Mouse (Mus musculus): Measurements from ENCODE around the gene Tpsab1.

The Tpsab1 gene

DNA sequence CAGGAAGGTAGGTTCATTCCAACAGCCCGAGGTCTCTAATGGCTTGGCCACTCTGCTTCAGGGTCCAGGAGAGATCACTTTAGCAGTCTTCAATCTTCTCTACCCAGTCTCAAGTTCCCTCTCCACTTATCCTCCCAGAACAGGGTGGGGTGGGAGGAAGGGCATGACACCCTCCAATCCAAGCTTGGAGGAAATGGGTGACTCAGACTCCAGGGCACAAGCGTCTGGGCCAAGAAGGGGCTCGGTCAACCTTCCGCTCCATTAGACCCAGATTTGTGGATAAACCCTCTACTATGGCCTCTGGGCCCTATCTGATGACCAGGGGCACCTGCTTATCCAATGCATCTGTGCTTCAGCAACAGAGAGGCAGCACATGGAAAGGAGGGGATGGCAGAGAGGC is at the start of gene Tpsab1:
Gene Tpsab1 (minus strand): TSS at position 101 of the 400 bp plus-strand sequence.
- no peak for DNase-seq (ENCODE audit: low read depth, low spot score)

DNA sequence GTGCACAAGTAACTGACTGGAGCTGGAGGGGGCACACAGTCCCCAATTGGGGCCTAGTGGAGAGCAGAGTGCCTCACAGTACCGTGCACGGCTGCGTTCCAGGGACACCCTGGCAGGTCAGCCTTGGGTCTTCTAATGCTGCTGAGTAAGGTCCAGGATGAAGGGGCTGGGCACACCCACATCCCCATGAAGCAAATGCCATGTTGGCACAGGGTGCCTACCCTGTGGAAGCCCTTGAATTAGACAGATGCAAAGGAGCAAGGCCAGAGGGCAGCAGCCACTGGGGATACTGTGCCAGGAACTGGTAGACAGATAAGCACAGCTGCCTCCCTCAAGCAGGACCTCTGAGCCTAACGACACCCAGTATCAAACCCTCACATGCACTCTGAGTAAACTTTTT is 49.2 kb upstream of the Tpsab1 start:
- no peak for DNase-seq (ENCODE audit: low read depth, low spot score)

DNA sequence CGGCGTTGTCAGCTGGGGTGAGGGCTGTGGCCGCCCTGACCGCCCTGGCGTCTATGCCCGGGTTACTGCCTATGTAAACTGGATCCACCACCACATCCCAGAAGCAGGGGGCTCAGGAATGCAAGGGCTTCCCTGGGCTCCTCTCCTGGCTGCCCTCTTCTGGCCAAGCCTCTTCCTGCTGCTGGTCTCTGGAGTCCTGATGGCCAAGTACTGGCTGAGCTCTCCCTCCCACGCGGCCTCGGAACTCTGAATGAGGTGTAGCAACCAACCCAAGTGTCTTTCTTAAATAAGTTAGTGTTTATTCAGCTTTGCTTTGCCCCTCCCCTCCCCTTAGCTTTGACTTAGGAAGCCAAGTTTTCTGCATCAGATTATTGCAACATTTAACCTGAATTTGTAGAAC is 28.6 kb upstream of the Tpsab1 start:
- peak; percentile 35 for DNase-seq (ENCODE audit: low read depth, low spot score)

DNA sequence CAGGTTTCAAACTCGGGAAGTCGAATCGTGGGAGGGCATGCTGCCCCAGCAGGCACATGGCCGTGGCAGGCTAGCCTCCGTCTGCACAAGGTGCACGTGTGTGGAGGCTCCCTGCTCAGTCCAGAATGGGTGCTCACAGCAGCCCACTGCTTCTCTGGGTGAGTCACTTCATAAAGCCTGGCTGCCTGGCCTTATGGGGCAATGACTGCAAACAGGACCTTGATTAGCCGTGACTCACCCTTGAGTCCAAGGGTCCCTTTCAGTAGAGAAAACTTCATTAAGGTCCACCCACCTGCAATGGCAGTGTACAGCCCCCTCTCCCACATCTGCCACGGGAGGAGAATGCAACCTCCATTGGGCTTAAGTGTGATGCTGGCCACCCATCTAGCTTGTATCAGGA is 27.1 kb upstream of the Tpsab1 start:
- peak; percentile 32 for DNase-seq (ENCODE audit: low read depth, low spot score)

DNA sequence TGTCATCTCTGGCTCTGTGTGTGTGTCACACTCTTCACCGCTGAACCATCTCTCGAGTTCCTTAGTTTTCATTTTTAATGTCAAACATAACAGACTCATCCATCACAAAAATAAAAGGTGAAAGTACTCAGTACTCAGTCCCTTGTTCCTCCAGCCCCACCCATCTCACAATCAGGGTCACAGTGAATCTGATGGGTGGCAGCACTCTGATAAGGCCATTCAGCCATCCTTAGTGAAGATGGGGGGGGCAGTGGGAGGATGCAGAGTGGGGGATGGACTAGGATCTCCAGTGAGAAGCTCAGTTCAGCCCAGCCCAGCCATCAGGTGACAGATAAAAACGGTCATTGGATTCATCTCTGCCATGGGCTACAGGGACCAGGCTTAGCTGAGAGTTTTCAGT is 23.6 kb upstream of the Tpsab1 start, which contains the start of gene Tpsg1:
Gene Tpsg1 (plus strand): TSS at position 301 of the 400 bp plus-strand sequence.
- DNase-seq (ENCODE audit: low read depth, low spot score), result no peak

DNA sequence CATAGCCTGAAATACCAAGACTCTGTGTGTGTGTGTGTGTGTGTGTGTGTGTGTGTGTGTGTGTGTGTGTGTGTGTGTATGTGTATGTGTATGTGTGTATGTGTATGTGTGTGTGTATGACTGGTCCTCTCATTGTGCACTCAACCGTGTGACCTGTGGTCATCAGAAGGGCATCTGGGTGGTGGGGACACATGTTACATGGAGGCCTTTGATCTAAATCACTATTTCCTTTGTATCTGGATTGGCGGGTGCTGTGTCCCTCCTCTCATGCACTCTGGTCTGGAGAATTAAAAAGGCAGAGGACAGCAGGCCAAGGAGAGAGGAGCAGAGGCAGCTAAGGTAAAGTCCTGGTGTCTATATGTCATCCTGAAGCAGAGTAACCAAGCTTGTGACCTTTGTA is 20.6 kb upstream of the Tpsab1 start, which contains the start of gene Tpsb2:
Gene Tpsb2 (plus strand): TSS at position 301 of the 400 bp plus-strand sequence.
- DNase-seq (ENCODE audit: low read depth, low spot score), result no peak

DNA sequence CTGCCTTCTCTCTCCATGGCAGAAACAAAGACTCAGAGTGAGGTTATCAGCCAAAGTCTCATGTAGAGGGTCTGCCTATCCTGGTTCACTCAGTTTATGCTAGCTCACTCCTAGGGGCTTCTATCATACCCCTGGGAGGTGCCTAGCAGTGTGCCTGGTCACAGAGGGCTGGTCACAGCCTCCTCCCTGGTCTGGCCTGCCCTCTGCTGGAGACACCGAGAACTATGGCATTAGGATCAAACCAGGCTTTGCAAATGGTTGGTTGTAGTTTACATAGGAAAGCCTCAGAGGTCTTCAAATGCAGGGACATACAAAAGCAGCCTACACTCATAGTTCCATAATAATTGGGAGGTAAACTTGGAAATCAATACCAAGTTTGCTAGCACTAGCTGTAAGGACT is 18.4 kb upstream of the Tpsab1 start:
- DNase-seq (ENCODE audit: low read depth, low spot score), result peak; percentile 58

DNA sequence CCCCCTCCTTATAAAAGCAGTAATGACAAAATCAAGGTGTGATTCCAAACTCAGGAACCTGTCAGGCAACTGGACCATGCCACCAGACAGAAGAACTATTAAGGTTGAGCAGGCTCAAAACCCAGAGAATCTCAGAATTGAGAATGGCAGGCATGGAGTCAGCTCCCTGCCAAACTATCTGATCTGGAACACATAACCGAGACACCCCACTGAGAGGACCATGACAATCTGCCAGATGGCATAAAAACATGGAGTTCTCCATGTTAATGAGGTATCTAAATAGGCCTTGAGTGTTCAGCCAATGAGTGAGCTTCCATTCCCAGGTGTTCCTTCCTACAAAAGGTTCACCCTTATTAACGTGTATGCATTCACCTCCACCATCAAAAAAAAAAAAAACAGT is 15.9 kb upstream of the Tpsab1 start:
- DNase-seq (ENCODE audit: low read depth, low spot score), result peak; percentile 9

DNA sequence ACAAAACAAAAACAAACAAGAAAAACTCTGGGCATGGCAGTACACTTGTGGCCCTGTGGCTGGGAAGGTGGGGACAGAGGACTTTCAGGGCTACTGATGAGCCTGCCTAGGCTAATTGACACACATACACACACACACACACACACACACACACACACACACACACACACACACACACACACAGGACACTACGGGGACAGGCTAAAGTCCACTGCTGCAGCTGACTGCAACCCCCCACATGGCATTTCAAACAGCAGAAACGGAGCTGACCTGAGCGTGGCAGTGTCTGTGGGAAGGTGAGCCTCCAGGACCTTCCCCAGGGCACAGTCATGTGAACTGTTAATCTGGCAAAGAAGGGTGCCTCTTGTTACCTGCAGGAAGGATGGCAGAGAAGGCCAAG is 3.9 kb downstream of the Tpsab1 start:
- no peak for DNase-seq (ENCODE audit: low read depth, low spot score)

DNA sequence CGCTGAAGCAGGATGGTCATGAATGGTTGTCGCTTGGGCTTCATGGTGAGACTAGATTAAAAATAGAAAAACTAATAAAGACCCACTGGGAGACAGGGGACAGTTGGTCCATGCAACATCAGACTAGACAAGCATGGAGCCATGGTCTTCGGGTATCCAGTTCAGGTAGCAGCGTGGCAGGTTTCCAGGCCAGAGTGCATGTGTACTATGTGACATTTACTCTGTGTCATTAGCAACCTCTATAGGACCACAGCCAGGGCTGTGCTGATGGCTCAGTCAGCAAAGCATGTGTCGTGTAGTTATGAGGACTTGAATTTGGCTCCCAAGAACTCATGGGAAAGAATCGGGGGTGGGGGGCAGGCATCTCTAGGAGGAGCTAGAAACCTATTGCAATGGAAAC is 5.4 kb downstream of the Tpsab1 start:
- DNase-seq (ENCODE audit: low read depth, low spot score), result no peak

DNA sequence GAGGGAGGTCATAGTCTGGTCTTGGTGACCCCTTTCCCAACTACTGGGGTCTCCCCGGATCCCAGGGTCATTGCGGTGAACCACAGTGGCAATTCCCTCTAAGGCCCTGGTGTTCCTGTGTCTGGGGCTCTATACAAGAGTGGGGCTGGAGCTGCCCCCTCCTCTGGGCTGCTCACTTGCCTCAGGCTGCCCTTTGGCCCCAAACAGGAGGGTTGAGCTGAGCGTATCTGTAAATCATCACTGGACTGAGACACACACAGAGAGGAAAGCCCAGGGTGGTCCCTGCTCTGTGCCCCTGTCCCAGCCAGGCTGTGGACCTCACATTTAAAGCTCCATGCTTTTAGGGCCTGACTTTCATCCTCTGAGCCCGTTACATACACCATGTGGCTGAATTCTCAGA is 7.1 kb downstream of the Tpsab1 start:
- DNase-seq (ENCODE audit: low read depth, low spot score), result no peak

DNA sequence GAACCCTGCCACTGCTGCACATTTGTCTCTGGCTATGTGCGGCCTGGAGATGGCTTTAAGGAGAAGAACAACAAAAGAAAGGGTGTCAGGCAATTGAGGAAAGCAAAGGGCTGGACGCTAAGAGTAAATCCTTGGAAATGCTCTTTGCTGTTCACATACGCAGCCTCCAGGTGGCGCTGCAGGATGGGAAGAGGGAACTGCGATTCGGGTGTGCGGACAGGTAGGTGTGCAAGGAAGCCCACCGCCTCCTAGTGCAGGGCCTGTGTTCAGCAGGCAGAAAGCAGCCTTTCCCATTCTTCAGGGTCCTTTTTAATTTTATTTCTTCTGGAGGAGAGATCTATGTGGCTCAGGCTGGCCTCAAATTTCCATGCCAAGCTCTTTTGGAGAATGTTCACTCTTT is 11.4 kb downstream of the Tpsab1 start:
- peak; percentile 69 for DNase-seq (ENCODE audit: low read depth, low spot score)

DNA sequence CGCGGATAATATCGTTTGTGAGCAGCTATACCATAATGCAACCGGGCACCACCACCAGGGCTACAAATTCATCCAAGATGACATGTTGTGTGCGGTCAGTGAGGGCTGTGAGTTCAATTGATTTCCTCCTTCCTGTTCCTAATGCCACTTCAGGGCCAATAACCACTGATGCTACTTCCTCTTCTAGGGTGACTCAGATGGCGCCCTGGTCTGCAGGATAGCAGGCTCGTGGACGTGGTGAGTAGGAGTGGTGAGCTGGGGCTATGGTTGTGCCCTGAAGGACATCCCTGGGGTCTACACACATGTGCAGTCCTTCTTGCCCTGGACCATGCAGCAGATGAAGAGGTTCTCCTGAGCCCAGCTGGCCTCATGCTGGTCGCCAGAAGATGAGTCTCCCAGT is 13.0 kb downstream of the Tpsab1 start:
- DNase-seq (ENCODE audit: low read depth, low spot score), result no peak

DNA sequence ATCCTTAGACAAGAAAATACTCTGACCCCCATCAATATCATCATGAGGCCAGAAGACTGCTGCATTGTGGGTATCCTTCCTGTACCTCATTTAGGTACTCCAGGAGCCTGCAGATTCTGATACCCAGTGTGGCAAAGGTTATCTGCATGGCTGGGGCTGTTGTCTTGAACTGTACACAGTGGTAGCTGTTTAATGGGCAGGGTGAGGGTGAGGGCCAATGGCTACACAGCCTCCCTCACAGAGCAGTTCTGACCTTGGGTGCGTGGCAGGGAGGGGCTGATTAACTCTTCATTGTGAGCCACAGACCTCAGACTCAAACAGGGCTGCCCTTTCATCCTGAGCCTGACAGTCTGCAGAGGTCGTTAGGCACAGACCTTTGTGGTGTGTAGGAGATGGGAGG is 22.4 kb downstream of the Tpsab1 start:
- no peak for DNase-seq (ENCODE audit: low read depth, low spot score)

DNA sequence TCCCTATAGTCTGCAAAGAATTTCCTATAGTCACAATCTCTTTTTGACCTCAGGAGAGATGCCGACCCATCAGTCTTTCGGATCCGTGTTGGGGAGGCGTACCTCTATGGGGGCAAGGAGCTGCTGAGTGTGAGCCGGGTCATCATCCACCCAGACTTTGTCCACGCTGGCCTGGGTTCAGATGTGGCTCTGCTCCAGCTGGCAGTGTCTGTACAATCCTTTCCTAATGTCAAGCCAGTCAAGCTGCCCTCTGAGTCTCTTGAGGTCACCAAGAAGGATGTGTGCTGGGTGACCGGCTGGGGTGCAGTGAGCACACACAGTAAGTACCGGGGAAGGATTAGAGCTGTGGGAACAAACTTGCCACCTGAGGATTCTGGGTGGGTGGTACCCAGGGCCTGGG is 24.5 kb downstream of the Tpsab1 start:
- DNase-seq (ENCODE audit: low read depth, low spot score), result no peak

DNA sequence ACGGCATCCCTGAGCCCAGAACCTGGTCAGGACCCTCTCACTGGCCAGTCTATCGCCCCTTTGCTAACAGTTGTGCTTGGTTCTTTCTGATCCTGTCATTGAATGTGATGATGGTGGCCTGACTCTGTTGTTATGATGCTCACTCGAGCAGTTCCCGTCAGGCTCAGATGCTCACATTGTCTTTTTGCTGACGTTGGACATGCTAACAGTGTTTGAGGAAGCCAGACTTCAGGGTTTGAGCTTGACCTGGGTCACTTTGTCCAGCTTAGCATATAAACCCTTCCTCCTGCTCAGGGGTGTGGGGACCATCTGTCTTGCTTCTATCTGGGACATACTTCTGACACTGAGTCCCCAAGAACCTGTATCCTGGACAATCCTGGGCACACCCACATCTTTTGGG is 27.0 kb downstream of the Tpsab1 start, which contains the start of gene Prss29:
Gene Prss29 (plus strand): TSS at position 301 of the 400 bp plus-strand sequence.
- no peak for DNase-seq (ENCODE audit: low read depth, low spot score)

DNA sequence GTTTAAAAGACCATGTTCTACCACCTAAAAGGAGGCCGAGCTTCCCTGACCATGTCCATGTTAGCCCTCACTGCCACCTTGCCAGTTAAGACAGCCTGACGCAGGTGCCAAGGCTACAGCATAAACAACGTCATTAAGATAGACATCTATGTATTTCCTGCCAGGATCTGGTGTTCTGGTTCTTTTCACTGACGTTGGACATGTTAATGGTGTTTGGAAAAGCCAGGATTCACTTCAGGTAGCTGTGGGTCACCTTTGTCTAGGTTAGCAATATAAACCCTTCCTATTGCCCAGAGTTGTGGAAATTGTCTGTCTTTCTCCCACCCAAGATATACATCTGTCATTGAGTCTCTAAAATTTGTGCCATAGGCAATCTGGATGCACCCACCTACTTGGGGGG is 37.0 kb downstream of the Tpsab1 start, which contains the start of gene Prss28:
Gene Prss28 (plus strand): TSS at position 301 of the 400 bp plus-strand sequence.
- DNase-seq (ENCODE audit: low read depth, low spot score), result no peak

DNA sequence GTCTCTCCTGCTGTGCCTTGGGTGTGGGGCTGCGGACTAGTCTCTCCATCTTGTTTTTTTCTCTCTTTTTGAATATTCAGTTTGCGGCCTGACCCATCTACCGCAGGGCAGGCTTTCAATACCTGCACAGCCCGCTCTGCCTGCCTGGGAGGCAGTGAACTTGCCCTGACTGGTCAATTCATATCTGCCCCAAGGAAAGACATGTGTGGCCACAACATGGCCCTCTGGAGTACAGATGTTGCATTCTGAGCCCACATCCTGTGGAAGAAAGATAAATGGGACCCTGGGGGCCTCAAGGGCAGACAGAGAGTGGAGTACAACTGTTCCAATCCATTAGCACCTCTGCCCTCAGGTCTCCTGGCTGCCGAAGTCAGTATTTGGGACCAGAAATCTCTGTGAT is 47.3 kb downstream of the Tpsab1 start, which contains the start of gene Prss34:
Gene Prss34 (plus strand): TSS at position 301 of the 400 bp plus-strand sequence.
- DNase-seq (ENCODE audit: low read depth, low spot score), result no peak

DNA sequence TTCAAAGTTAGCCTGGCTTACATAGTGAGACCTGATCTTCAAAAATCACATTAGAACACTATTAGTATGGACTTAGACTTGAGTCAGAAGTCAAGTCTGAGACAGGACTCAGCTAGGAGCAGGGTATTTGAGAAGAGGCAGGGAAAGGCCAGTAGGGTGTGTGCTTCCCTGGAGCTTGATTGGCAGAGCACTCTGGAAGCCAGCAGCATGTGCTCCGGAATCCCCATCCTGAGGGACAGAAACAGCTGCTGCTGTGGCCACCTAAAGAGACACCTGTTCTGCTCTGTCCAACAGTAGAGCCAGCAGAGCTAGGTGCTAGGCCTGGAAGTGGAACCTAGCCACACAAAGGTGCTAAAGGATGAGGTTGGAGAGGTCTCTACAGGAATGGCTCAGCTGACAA is 51.3 kb downstream of the Tpsab1 start:
- no peak for DNase-seq (ENCODE audit: low read depth, low spot score)

DNA sequence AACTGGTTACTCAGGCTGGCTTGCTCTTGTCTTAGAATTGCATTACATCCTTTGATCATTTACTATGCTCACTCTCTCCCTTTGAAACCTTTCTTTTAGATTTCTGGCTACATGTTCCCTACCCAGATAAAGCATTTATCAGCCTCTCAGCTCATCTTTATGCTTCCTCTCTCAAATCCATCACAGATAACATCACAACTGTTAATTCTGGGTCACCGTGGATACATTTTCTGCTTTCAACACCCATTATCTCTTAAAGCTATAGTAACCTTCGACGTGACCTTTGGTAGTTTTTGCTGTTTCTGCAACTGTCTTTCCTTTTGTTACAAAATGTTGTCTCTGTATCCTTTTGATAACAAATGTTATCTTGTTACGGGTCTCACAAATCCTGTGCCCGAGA is 51.9 kb downstream of the Tpsab1 start:
- DNase-seq (ENCODE audit: low read depth, low spot score), result no peak

All from brain, adult 2 months (tissue).